Mouse (Mus musculus) hindbrain, embryonic 14.5 days (tissue): ENCODE data around the gene Rgs12. TPM values are rescaled to one million over a fixed set of nuclear protein-coding genes. Genes with fewer than 3 reads are reported as not detected.
A peak's percentile ranks its signal among the peaks of the same experiment; 100 is the strongest.

ENCODE experiments used
- ATAC-seq: fragments of 200-750 bp; cut with Nextera tagmentation; 2 replicates; pipeline ENCODE4 v1.8.0; 2017; ENCODE audit warnings: moderate number of reproducible peaks, mild to moderate bottlenecking, moderate TSS enrichment, moderate library complexity; ENCODE audit not compliant: low FRiP score
- DNase-seq: peaks from one replicate; pipeline ENCODE4 v3.0.0-alpha.2; 2015; ENCODE audit warnings: low spot score
- H3K27ac ChIP-seq: fragments of 300-500 bp; sonication (generic); 2 replicates; pipeline ENCODE4 v1.5.1; 2014; ENCODE audit warnings: mild to moderate bottlenecking, moderate library complexity
- H3K27me3 ChIP-seq: fragments of 300-500 bp; sonication (generic); 2 replicates; pipeline ENCODE4 v1.6.1; 2014; ENCODE audit warnings: mild to moderate bottlenecking, low read length, mixed read lengths; ENCODE audit not compliant: control insufficient read depth, insufficient read depth
- H3K36me3 ChIP-seq: fragments of 300-500 bp; sonication (generic); replicated peaks from 2 replicates; pipeline ENCODE4 v1.6.1; 2014; ENCODE audit not compliant: control insufficient read depth, insufficient read depth
- H3K4me1 ChIP-seq: fragments of 300-500 bp; sonication (generic); replicated peaks from 2 replicates; pipeline ENCODE4 v1.6.1; 2014; ENCODE audit warnings: antibody characterized with exemption, low read length, mixed read lengths; ENCODE audit not compliant: control insufficient read depth, insufficient read depth
- H3K4me2 ChIP-seq: fragments of 300-500 bp; sonication (generic); replicated peaks from 2 replicates; pipeline ENCODE4 v1.6.1; 2014; ENCODE audit warnings: mild to moderate bottlenecking, moderate library complexity
- H3K4me3 ChIP-seq: fragments of 300-500 bp; sonication (generic); replicated peaks from 2 replicates; pipeline ENCODE4 v1.5.1; 2014; ENCODE audit warnings: mild to moderate bottlenecking, low read length
- H3K9ac ChIP-seq: fragments of 300-500 bp; sonication (generic); 2 replicates; pipeline ENCODE4 v1.6.1; 2014
- H3K9me3 ChIP-seq: fragments of 300-500 bp; sonication (generic); 2 replicates; pipeline ENCODE4 v1.6.1; 2016; ENCODE audit warnings: low read length; ENCODE audit not compliant: control insufficient read depth
- WGBS: fragments of 180-500 bp; shearing (Covaris S2); extraction: QIAGEN DNeasy Blood & Tissue Kit; methylation state at CpG from one replicate; pipeline ENCODE4 v1.1.7; 2014; 5-methylcytosine and 5-hydroxymethylcytosine counted together
- microRNA-seq: library from miRNA; unstranded; fragments of <30 nt; microRNA quantifications from one replicate; pipeline ENCODE4, GENCODE M21; 2016
- polyA plus RNA-seq: library from polyadenylated mRNA; unstranded; fragments of >200 nt; fragmentation: Nextera tagmentation; extraction: Ambion mirVana; gene quantifications from 2 replicates; pipeline ENCODE4 v1.2.1, GENCODE M21; 2014

Gene Rgs12
- polyA plus RNA-seq, 1 experiment from 2014 or later: 36.5 TPM

DNA sequence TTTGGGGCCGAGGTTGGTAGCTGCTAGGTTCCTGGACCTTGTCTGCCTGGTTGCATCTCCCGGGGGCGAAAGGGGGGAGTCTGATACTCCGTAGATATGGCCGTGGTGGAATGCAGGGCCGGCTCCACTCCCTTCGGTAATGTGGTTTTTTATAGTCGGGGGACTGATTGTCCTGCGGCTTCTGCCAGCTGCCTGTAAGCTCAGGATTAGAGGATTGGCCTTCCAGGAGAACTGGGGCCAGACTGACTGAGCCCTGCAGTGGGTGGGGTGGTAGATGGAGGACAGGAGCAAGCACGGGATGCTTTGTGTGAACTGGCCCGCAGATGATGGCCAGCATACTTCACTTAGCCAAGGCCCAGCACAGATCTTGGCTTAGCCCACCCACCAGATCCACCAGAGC is 124.0 kb downstream of the Rgs12 start:
- H3K4me2 ChIP-seq: no peak overlapping the region
- WGBS: 91% methylated on average over 11 of the region's 11 CpGs
- H3K27ac ChIP-seq: no peak overlapping the region
- 0 out of 2 replicates have a peak, but pooled peaks cover 5% of the 10 kb centered on the region for H3K36me3 ChIP-seq
- ATAC-seq (no peak), DNase-seq (no peak)
- H3K9me3 ChIP-seq: no peaks in the 10 kb centered on the region
- H3K9ac ChIP-seq: no peak overlapping the region
- no peaks in the 10 kb centered on the region for H3K4me1 ChIP-seq
- no peaks in the 10 kb centered on the region for H3K27me3 ChIP-seq
- no peak overlapping the region for H3K4me3 ChIP-seq

DNA sequence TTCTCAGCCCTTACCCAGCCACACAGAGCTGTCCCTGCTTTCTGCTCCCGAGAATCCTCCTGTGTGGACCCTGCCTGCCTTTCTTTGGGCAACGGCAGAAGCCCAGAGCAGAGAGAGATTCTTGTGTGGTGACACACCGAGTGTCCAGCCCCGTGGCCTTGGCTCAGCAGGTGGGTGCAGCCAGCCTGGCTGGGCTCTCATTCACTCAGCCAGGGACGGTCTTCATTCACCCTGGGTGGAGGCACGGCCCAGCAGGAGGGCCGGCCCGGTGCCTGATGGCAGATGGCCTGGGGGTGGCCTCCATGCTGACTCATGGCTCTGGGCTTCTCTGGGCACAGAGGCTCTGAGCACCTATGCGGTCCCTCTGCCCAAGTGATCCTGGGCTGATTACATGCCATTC is 124.7 kb downstream of the Rgs12 start:
- no peak for ATAC-seq
- no peak overlapping the region for H3K27ac ChIP-seq
- 0 out of 2 replicates have a peak, but pooled peaks cover 5% of the 10 kb centered on the region for H3K36me3 ChIP-seq
- H3K27me3 ChIP-seq: 0 out of 2 replicates have a peak, but pooled peaks cover 4% of the 10 kb centered on the region
- DNase-seq: no peak
- no peak overlapping the region for H3K4me2 ChIP-seq
- no peaks in the 10 kb centered on the region for H3K9me3 ChIP-seq
- 69% methylated on average over 9 of the region's 9 CpGs for WGBS
- H3K4me3 ChIP-seq: no peak overlapping the region
- H3K4me1 ChIP-seq: no peaks in the 10 kb centered on the region
- no peak overlapping the region for H3K9ac ChIP-seq

DNA sequence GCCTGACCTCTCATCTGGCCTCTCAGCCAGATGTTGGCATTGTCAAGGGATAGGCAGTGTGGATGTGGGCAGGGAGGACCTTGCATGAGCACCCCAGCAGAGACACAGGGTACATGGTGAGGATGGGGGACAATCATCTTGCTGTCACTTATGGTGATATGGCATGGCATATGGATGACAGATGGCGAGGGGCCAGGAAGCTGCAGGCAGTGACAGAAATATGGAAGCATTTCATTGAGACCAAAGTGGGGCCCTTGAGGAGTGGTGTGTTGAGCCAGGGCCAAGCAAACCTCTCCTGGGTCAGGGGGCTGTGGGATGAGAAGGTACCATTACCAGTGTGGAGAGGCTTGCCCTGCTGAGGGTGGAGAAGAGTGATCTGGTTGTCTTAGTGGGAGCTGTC is 127.1 kb downstream of the Rgs12 start:
- 96% methylated on average over 1 of the region's 1 CpGs for WGBS
- Histone ChIP-seq H3K4me1 (no peaks in the 10 kb centered on the region), H3K4me3 (no peak overlapping the region), H3K36me3 (0 out of 2 replicates have a peak, but pooled peaks cover 8% of the 10 kb centered on the region), H3K9ac (no peak overlapping the region), H3K27me3 (peaks cover 12% of the 10 kb centered on the region), H3K4me2 (no peak overlapping the region), H3K27ac (no peak overlapping the region), H3K9me3 (no peaks in the 10 kb centered on the region)
- ATAC-seq (no peak), DNase-seq (no peak)

DNA sequence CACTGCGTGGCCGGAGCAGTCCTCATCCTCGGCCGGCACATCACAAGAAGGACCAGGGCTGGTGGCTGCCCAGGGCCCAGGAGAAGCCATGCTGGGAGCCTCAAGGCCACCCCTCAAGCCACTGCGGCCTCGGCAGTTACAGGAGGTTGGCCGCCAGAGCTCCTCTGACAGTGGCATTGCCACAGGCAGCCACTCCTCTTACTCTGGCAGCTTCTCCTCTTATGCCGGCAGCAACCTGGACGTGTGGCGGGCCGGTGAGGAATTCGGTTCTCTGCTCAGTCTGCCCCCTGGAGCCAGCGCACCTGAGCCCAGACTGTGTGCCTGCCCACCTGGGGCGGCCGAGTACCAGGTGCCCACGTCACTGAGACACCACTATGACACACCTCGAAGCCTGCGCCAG is 129.9 kb downstream of the Rgs12 start:
- Histone ChIP-seq H3K9ac (no peak overlapping the region), H3K4me1 (no peaks in the 10 kb centered on the region), H3K27ac (no peak overlapping the region), H3K4me3 (no peak overlapping the region), H3K36me3 (0 out of 2 replicates have a peak, but pooled peaks cover 8% of the 10 kb centered on the region), H3K9me3 (no peaks in the 10 kb centered on the region), H3K27me3 (peaks cover 12% of the 10 kb centered on the region), H3K4me2 (no peak overlapping the region)
- ATAC-seq (no peak), DNase-seq (no peak)
- WGBS: 23% methylated on average over 18 of the region's 18 CpGs

DNA sequence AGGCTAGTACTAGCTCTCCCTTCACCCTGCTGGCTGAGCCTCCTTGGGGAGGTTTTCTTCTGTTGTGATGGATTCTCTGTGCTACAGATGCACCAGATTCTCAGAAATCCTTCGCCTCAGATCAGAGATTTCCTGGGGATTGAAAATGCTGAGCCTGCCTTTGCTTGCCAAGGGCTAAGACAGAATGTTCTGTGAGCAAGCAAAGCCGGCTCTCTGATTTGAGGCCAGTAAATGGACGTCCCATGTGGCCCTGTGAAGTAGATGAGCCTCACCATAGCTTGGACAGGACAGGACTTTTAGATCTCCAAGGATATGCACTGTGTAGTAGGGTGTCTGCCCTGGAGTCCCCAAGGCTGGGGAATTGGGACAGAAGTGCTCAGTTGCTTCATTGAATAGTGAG is 135.7 kb downstream of the Rgs12 start:
- WGBS: 65% methylated on average over 3 of the region's 3 CpGs
- H3K9ac ChIP-seq: no peak overlapping the region
- 0 out of 2 replicates have a peak, but pooled peaks cover under 1% of the 10 kb centered on the region for H3K27me3 ChIP-seq
- no peak overlapping the region for H3K27ac ChIP-seq
- H3K4me2 ChIP-seq: no peak overlapping the region
- H3K4me1 ChIP-seq: no peaks in the 10 kb centered on the region
- no peak for DNase-seq
- H3K9me3 ChIP-seq: no peaks in the 10 kb centered on the region
- no peaks in the 10 kb centered on the region; the same call in 1 of the 2 replicates for H3K36me3 ChIP-seq
- ATAC-seq: no peak
- no peak overlapping the region for H3K4me3 ChIP-seq

DNA sequence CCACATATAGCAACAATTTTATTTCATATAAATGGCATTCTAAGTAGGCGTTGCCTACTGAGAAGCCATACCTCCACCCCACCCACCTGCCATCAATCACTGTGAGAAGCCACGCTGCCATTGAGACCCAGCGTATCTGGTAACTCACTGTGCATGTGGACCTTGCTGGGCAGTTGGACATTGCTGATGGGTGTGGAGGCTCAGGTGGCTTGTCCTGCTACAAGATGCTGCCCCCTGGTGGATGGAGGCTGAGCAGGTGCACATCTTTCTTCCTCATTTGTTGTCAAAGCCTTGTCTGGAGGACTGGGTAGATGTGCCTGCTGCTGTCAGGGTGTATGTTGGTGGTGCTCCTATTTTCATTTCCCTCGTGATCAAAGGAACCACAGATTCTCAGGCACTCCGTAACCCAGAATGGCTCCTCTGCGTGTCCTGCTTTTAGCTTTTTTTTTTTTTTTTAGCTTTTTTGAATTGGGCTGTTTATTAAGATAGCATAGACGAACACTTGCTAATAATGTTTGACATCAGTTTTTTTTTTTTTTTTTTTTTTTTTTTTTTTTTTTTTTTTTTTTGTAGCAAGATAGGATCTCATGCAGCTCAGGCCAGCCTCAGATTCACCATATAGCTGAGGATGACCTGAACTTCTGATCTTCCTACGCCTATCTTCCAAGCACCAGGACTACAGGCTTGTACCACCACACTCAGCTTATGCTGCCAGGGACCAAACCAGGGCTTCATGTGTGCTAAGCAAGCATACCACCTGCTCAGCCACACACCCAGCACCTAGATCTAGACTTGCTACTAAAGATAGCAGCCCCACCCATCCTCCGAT is 139.8 kb downstream of the Rgs12 start:
- Histone ChIP-seq H3K9ac (no peak overlapping the region), H3K9me3 (no peaks in the 10 kb centered on the region), H3K4me1 (no peaks in the 10 kb centered on the region), H3K4me3 (no peak overlapping the region), H3K27ac (no peak overlapping the region), H3K27me3 (no peaks in the 10 kb centered on the region), H3K36me3 (peaks cover 32% of the 10 kb centered on the region), H3K4me2 (no peak overlapping the region)
- ATAC-seq (no peak), DNase-seq (peak; percentile 32)
- WGBS: 72% methylated on average over 9 of the region's 9 CpGs

Small RNA genes within 50 kb of the gene (microRNA-seq; reads per million reads assigned to microRNA genes)
- gene Mir3097: 8.7 reads per million, percentile 28 among the genes with 10 or more reads in this experiment

Other genes with a start within 250 kb of the Rgs12 start
- 16.4 and 20.2 TPM in 2 replicates for gene Htt, start 187.7 kb upstream of the Rgs12 start, polyA plus RNA-seq
- 2.6 and 5.3 TPM in 2 replicates for gene Msantd1, start 41.4 kb upstream of the Rgs12 start, polyA plus RNA-seq
- gene Hgfac, start 92.1 kb downstream of the Rgs12 start, polyA plus RNA-seq: 0.48 and 0.72 TPM in 2 replicates
- 5.5 and 7.1 TPM in 2 replicates for gene Dok7, start 107.3 kb downstream of the Rgs12 start, polyA plus RNA-seq
- gene Lrpap1, start 156.3 kb downstream of the Rgs12 start, polyA plus RNA-seq: 150 and 160 TPM in 2 replicates